Comparison of ENCODE assay signal across 20 mouse cellular contexts in genomic region chr5:148619917-148620316, GRCm38 (mm10).
DNase-seq lines count a peak whose midpoint lies in the region; ATAC-seq lines count a peak whose summit lies in the region.
"Had no signal": no experiment of that assay in that cellular context is flagged by ENCODE, and none has a peak within 500 bp of the region (broad histone marks: within the 10 kb centered on the region; RNA-seq: fewer than 3 reads in every experiment).

No protein-coding gene starts in this region.

- 91% methylated on average over 2 of the region's 2 CpGs for WGBS in forebrain, embryonic 12.5 days
- WGBS in forebrain, embryonic 14.5 days: 88% methylated on average over 2 of the region's 2 CpGs

- H3K9ac ChIP-seq in forebrain, embryonic 12.5 days: no peak overlapping the region
- H3K9ac ChIP-seq in forebrain, embryonic 14.5 days (ENCODE audit: low read length): no peak overlapping the region
- H3K9ac ChIP-seq: embryonic facial prominence, embryonic 12.5 days; hindbrain, embryonic 12.5 days had no signal

- H3K27ac ChIP-seq in forebrain, embryonic 12.5 days: peak overlapping the region; percentile 83
- no peak overlapping the region; the same call in 1 of the 2 replicates for H3K27ac ChIP-seq in forebrain, embryonic 14.5 days (ENCODE audit: low read depth, low read length)
- H3K27ac ChIP-seq: embryonic facial prominence, embryonic 12.5 days; heart, embryonic 10.5 days had no signal

- H3K27me3 ChIP-seq in forebrain, embryonic 12.5 days: no peaks in the 10 kb centered on the region
- H3K27me3 ChIP-seq in forebrain, embryonic 14.5 days (replicated peaks; ENCODE audit: control insufficient read depth, insufficient read depth, low read length): no peaks in the 10 kb centered on the region
- H3K27me3 ChIP-seq: embryonic facial prominence, embryonic 12.5 days; hindbrain, embryonic 12.5 days had no signal

- peaks cover 37% of the 10 kb centered on the region for H3K4me1 ChIP-seq in forebrain, embryonic 12.5 days
- H3K4me1 ChIP-seq in forebrain, embryonic 14.5 days (ENCODE audit: control insufficient read depth, insufficient read depth, low read length): peaks cover 22% of the 10 kb centered on the region

- H3K36me3 ChIP-seq in forebrain, embryonic 12.5 days (replicated peaks): no peaks in the 10 kb centered on the region
- H3K36me3 ChIP-seq in forebrain, embryonic 14.5 days (ENCODE audit: control insufficient read depth, insufficient read depth, low read length): no peaks in the 10 kb centered on the region
- H3K36me3 ChIP-seq: embryonic facial prominence, embryonic 12.5 days; G1E; heart, embryonic 10.5 days; hindbrain, embryonic 12.5 days had no signal

- ATAC-seq in forebrain, embryonic 12.5 days (ENCODE audit: low FRiP score): no peak
- no peak for ATAC-seq in forebrain, embryonic 14.5 days
- ATAC-seq in activated CD4-positive, CD25-positive, alpha-beta regulatory T cell, adult 4 months: peak; percentile 72
- ATAC-seq: intestine, postnatal 0 days had no signal

- DNase-seq in forebrain, embryonic 14.5 days (ENCODE audit: low spot score): no peak
- peak; percentile 6 for DNase-seq in layer of hippocampus, adult 9-11 months
- no peak for DNase-seq in layer of hippocampus, postnatal 25 days (ENCODE audit: extremely low spot score in 1 of 2, low spot score in 1 of 2)
- DNase-seq in naive thymus-derived CD4-positive, alpha-beta T cell, adult 2 months (ENCODE audit: low read depth): peak; percentile 35
- DNase-seq in cerebellum, adult 11 months: no peak
- DNase-seq: adrenal gland, postnatal 25 days; cerebellum, adult 8-10 months; cerebellum, postnatal 14 days; gastrocnemius, postnatal 10 days; heart, adult 18-20 months; heart, postnatal 10 days; heart, postnatal 4 days; kidney, adult 9 months had no signal

- H3K4me2 ChIP-seq in forebrain, embryonic 12.5 days: no peak overlapping the region
- no peak overlapping the region for H3K4me2 ChIP-seq in forebrain, embryonic 14.5 days (ENCODE audit: low read length)
- H3K4me2 ChIP-seq: embryonic facial prominence, embryonic 12.5 days; hindbrain, embryonic 12.5 days had no signal

- H3K4me3 ChIP-seq in forebrain, embryonic 12.5 days (replicated peaks): no peak overlapping the region
- H3K4me3 ChIP-seq in forebrain, embryonic 14.5 days (ENCODE audit: low read depth, low read length): no peak overlapping the region
- H3K4me3 ChIP-seq: embryonic facial prominence, embryonic 12.5 days; heart, embryonic 10.5 days; hindbrain, embryonic 12.5 days had no signal

- H3K9me3 ChIP-seq in forebrain, embryonic 12.5 days: no peaks in the 10 kb centered on the region
- 0 out of 2 replicates have a peak, but pooled peaks cover 2% of the 10 kb centered on the region for H3K9me3 ChIP-seq in forebrain, embryonic 14.5 days (replicated peaks; ENCODE audit: control insufficient read depth, low read length)
- H3K9me3 ChIP-seq: embryonic facial prominence, embryonic 12.5 days; heart, embryonic 10.5 days; hindbrain, embryonic 12.5 days had no signal

Comparison
In these comparisons a context has a peak if more than half of its experiments do, and no peak if none do; other contexts are left out.
1. DNase-seq: peak in layer of hippocampus, adult 9-11 months (single experiment) and naive thymus-derived CD4-positive, alpha-beta T cell, adult 2 months (single experiment); none in forebrain, embryonic 14.5 days (single experiment), layer of hippocampus, postnatal 25 days (0 of 2) and cerebellum, adult 11 months (single experiment).